Mouse (Mus musculus): ENCODE data around the gene Zdhhc8.

The Zdhhc8 gene

DNA sequence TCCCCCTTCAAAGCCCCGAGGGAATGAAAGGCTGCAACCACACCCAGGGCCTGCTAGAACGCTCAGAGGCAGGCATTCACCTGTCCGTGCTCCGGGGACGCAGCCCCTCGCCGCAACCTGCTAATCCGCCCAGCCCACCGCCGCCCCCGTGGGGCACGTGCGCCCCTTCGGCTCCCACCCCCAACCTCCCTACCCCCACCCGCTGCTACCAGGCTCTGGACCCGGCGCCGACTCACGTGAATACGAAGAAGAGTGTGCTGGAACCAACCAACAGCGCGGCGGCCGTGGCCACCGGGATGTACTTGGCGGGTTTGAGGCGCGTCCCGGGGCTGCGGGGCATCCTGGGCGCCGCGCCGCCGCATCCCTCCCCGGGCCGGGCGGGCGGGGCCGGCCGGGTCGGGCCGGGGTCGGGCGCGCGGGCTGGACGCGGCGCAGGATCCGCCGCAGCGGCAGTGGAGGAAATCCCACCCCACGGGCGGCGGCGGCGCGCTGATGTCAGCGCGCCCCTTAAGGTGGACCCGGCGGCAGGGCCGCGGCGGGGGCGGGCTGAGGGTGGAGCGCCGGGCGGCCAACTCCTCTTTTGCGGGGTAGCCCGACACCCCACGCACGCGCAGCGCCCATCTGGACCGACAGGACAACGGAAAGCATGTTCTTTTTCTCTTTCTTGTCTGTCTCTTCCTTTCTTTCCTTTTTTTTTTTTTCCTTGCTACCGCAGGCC, at the start of gene Zdhhc8:
Gene Zdhhc8 (minus strand): TSS at position 466 of the 718 bp plus-strand sequence.
- peak in 1 of 2 experiments; percentile 47 for DNase-seq

DNA sequence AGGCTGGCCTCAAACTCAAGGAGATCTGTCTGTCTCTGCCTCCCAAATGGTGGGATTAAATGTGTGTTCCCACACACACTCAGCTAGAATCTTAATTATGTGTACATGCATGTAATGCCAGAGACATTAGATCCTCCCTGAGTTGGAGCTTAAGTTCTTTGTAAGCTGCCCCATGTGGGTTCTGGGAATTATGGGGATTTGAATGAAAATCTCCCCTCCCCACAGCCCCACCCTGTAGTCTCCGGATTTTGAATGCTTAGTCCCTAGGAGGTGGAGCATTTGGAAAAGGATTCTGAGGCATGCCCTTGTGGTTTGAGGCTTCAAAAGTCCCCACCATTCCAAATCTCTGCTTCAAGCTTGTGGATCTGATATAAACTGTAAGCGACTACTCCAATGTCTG, 40.2 kb upstream of the Zdhhc8 start:
- DNase-seq: no peak

- no peak for DNase-seq
Observed at GRCm38 (mm10) chr16:18268182-18268581, 33.2 kb upstream of the Zdhhc8 start.

- no peak for DNase-seq
Observed at GRCm38 (mm10) chr16:18265024-18265423, 30.1 kb upstream of the Zdhhc8 start.

- no peak for DNase-seq
Observed at GRCm38 (mm10) chr16:18258221-18258620, 23.3 kb upstream of the Zdhhc8 start, which contains the start of gene Gm49776. Gene Gm49776 (minus strand): TSS chr16:18258321.

DNA sequence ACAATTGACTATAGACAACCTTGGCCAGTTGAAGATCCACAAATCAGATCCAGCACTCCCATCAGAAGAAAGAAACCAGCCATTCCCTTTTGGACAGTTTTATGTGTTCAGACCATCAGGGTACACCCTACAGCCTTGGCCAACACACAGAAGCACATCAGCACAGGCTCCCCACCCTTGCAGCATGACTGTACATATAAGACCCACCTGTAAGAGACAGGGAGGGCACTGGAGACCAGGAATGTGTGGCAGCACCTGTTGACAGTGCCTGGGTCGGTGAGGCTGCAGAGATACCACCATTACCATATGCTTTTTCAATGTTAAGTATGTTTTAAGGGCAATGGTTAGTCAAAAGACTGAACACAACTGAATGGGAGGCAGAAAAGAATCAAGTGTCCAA, 18.9 kb upstream of the Zdhhc8 start:
- DNase-seq: no peak

GRCm38 (mm10) chr16:18252736-18253135, 17.8 kb upstream of the Zdhhc8 start:
- DNase-seq: no peak

DNA sequence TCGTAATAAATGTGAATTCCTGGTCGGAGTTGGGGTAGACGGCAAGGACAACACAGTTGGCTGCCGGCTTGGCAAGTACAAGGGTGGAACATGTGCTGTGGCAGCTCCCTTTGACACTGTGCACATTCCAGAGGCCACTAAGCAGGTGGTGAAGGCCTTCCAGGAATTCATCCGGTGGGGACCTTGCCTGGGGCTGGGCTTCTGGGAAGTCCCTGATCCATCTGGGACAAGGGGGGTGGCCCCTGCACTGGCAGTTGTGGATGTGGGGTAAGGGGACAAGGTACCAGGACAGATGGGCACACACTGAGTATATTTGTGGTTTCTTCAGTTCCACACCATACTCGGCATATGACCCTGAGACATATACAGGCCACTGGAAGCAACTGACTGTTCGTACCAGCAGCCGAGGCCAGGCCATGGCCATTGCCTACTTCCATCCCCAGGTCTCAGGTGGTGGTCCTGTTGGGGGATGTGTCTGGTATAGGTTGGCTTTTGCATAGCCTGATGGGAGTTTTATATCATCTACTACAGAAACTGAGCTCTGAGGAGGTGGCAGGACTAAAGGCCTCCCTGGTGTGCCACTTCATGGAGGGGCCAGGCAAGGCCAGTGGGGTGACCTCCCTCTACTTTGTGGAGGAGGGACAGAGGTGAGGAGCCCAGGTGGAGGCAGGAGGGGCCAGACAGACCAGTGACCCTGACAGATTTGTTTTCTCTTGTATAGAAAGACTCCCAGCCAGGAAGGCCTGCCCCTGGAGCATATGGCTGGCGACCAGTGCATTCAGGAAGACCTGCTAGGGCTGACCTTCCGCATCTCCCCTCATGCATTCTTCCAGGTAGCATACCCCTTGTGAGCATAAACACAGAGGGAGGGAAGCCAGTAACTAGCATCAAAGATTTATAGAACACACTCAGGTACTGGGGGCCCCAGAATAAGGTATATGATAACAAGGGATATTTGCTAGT, 16.2 kb upstream of the Zdhhc8 start:
- DNase-seq: no peak

DNA sequence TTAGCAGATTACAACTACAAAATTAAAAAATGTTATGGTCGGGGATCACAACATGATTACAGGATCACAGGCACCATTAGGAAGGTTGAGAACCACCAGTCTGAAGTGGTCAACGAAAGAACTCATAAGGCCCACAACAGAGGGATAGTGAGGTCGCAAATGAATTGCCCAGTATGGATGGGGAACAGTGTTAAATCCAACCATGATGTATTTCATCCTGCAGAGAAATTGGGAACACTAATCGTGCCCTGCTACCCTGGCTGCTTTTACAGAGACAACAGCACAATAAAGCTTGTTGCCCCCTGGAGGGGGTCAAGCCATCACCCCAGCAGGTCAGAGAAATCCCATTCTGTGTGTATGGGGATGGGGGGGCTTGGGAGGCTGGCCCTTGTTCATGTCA, 15.3 kb upstream of the Zdhhc8 start:
- DNase-seq: no peak

DNA sequence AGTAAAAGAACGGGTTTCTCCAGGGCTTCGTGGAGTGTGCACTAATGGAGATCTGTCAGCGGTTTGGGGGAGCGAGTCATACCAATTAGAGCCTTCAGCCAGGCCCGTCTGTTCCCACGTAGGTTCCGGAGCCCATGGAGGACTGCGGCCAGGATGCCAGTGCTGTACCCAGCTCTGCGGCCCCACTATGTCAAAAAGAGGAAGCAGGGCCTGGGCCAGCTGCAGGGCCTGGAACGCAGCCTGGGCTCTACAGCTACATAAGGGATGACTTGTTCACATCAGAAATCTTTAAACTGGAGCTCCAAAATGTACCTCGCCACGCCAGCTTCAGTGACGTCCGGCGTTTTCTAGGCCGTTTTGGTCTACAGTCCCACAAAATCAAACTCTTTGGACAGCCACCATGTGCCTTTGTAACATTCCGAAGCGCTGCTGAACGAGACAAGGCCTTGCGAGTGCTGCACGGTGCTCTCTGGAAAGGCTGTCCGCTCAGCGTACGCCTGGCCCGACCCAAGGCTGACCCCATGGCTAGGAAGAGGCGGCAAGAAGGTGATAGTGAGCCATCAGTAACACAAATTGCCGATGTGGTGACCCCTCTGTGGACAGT, 14.5 kb upstream of the Zdhhc8 start:
- peak; percentile 26 to 48 for DNase-seq

- peak; percentile 95 to 97 for DNase-seq
Observed at GRCm38 (mm10) chr16:18248433-18249363, 13.8 kb upstream of the Zdhhc8 start, which contains the start of the genes Trmt2a and Ranbp1. Gene Trmt2a (plus strand): TSS chr16:18248679. Gene Ranbp1 (minus strand): TSS chr16:18248732.

- no peak for DNase-seq
Observed at GRCm38 (mm10) chr16:18247521-18248399, 12.8 kb upstream of the Zdhhc8 start.

GRCm38 (mm10) chr16:18241581-18241980, 6.6 kb upstream of the Zdhhc8 start:
- DNase-seq: no peak

DNA sequence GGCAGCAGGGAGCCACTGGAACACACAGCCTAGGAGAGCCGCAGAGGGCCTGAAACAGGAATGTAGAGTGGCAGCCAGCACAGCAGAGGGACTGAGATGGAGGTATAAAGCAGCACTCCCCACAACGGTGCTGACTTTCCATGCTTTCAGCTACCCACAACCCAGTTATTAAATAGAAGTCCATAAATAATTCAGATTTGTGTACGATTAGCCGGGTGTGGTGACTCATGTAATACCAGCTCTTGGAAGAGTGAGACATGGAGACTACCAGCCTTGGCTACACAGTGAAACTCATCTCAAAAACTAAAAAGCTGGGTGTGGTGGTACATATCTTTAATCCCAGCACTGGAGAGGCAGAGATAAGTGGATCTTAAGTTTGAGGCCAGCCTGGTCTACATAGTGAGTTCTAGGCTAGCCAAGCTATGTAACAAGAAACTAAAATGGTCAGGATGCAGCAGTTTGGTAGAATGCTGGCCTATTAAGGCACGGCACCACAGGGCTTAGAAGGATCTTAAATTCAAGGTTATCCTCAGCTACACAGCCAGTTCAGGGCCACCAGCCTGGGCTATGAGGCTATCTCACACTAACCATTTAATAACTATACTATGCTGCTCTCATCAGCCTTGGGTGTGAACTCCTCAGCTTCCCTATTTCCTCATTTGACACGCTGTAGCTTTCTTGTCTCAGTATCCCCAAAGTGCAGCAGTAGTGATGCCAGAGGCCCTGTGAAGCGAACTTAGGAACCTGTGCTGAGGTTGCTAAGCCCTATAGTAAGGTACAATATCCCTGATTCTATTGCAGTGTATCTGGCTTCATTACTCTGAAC, 2.0 kb upstream of the Zdhhc8 start:
- DNase-seq: no peak

GRCm38 (mm10) chr16:18235389-18236065, 591 bp upstream of the Zdhhc8 start:
- DNase-seq: peak in 1 of 2 experiments; percentile 57

- no peak for DNase-seq
Observed at GRCm38 (mm10) chr16:18233919-18234670, 841 bp downstream of the Zdhhc8 start.

- peak in 1 of 2 experiments; percentile 58 for DNase-seq
Observed at GRCm38 (mm10) chr16:18233451-18233850, 1.5 kb downstream of the Zdhhc8 start.

DNA sequence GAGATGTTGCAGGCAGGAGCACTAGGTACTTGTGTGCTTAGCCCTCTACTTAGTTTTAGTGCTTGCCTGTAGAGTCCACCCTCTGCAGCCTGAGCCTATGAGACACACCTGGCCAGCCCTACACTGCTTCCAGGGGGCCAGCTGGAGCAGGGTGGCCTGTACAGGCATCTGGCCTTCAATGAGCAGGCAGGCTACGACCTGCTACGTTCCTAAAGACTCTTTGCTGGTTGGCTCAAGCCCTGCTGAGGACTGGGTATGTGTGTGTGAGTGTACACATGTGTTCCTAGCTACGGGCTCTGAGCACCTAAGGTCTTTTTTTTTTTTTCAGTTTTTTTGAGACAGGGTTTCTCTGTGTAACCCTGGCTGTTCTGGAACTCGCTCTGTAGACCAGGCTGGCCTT, 3.5 kb downstream of the Zdhhc8 start:
- no peak for DNase-seq

DNA sequence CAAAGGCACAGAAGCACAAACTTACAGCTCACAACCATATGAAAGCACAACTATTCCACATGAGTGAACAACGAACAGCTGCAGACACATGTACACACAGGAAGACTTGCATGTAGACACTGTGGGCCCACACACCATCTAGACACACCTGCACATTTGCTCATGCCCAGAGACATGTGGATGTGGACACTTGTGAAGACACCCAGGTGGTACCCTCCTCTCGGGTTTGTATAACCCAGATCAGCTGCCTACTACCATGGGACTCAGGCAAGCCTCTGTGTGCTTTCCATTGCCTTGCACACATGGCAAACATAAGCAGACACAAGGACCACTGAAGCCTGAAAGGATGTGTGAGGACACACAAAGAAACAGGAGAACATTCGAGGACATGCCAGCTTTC, 3.9 kb downstream of the Zdhhc8 start:
- DNase-seq: peak in 1 of 2 experiments; percentile 47
